ENCODE assay signal across 9 mouse cellular contexts in the genomic region with DNA sequence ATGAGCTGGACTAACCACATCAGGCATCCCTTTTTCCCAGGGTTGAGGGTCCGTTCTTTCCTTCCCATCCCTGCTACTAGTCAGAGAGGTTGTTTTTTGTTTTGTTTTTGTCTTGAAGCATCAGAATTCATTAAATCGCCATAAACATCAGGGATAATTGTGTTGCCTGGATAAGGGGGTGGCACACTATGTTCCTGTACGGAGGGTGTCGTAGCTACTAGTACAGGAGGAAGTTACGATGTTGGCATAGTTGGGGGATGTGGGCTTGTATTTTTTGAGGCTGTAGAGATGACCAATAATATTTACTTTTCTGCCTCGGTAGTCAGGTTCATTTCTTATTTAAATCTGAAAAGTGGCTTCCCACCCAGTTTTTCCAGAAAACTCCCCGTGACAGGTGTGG. TPM values are rescaled to one million over a fixed set of nuclear protein-coding genes. Genes with fewer than 3 reads are reported as not detected.
DNase-seq lines count a peak whose midpoint lies in the region; ATAC-seq and TF ChIP-seq lines count a peak whose summit lies in the region.
"Had no signal": no experiment of that assay in that cellular context is flagged by ENCODE, and none has a peak within 500 bp of the region (broad histone marks: within the 10 kb centered on the region; RNA-seq: fewer than 3 reads in every experiment).

No protein-coding gene starts in this region.

- ATAC-seq in heart, embryonic 16.5 days (replicated peaks; ENCODE audit: extremely low read depth, insufficient read depth, low FRiP score) = no peak
- ATAC-seq in liver, embryonic 16.5 days (ENCODE audit: low read depth) = no peak
- no peak for ATAC-seq in monocyte, adult 5-6 weeks (replicated peaks; ENCODE audit: insufficient number of reproducible peaks, low FRiP score, low TSS enrichment, poor library complexity, severe bottlenecking)

- H3K27ac ChIP-seq in CH12.LX (ENCODE audit: insufficient read depth, low read depth) = no peak overlapping the region
- H3K27ac ChIP-seq in heart, embryonic 16.5 days (ENCODE audit: low read length) = peak overlapping the region; percentile 55; the same call in 1 of the 2 replicates
- no peak overlapping the region for H3K27ac ChIP-seq in liver, embryonic 16.5 days (ENCODE audit: low read length)

- dilution Hi-C loops in CH12.LX (cut with MboI; ENCODE audit: extremely low pct_ligation_motif_present, extremely low pct_unique_long_range_greater_than_20kb, low sequenced_read_pairs) = no loop called here

- peak overlapping the region; percentile 74 for H3K4me2 ChIP-seq in CH12.LX (ENCODE audit: insufficient read depth, low read depth, poor library complexity, severe bottlenecking)
- peak overlapping the region; percentile 88 for H3K4me2 ChIP-seq in heart, embryonic 16.5 days (ENCODE audit: low read depth, low read length)
- peak overlapping the region; percentile 66 for H3K4me2 ChIP-seq in liver, embryonic 16.5 days (ENCODE audit: low read depth, low read length)

- peak overlapping the region; percentile 50 for H3K9ac ChIP-seq in CH12.LX (ENCODE audit: insufficient read depth, low read depth)
- peak overlapping the region; percentile 80 for H3K9ac ChIP-seq in heart, embryonic 16.5 days (ENCODE audit: low read length)
- peak overlapping the region; percentile 56 for H3K9ac ChIP-seq in liver, embryonic 16.5 days (ENCODE audit: low read depth, low read length)

- DNase-seq in 416B (ENCODE audit: low read depth) = peak; percentile 45
- DNase-seq in CH12.LX (ENCODE audit: extremely low read depth) = no peak
- DNase-seq in splenic B cell, adult 2 months (ENCODE audit: low read depth, low spot score) = peak; percentile 27
- no peak for DNase-seq in layer of hippocampus, postnatal 25 days (ENCODE audit: extremely low spot score in 1 of 2, low spot score in 1 of 2)
- DNase-seq in layer of hippocampus, postnatal 36 days = no peak

- TF ChIP-seq CTCF in CH12.LX (conservative IDR thresholded peaks at IDR 0.05 in 1 of 2, IDR thresholded peaks at IDR 0.05 in 1 of 2; ENCODE audit: low read depth in 2 of 2, low read length in 2 of 2) = no peak

- peak overlapping the region; percentile 59 to 84 (median 83) for H3K4me3 ChIP-seq in CH12.LX (replicated peaks in 1 of 3; ENCODE audit: low read depth in 2 of 3, low read length in 2 of 3, poor library complexity in 1 of 3)
- peak overlapping the region; percentile 70 for H3K4me3 ChIP-seq in heart, embryonic 16.5 days (ENCODE audit: low read length)
- H3K4me3 ChIP-seq in liver, embryonic 16.5 days (ENCODE audit: low read depth, low read length) = peak overlapping the region; percentile 60

- H3K36me3 ChIP-seq in CH12.LX (replicated peaks in 1 of 2; ENCODE audit: control insufficient read depth in 1 of 2, insufficient read depth in 1 of 2, low read length in 1 of 2) = no peaks in the 10 kb centered on the region
- no peaks in the 10 kb centered on the region for H3K36me3 ChIP-seq in heart, embryonic 16.5 days (ENCODE audit: control insufficient read depth, insufficient read depth)
- H3K36me3 ChIP-seq in liver, embryonic 16.5 days (ENCODE audit: control insufficient read depth, insufficient read depth) = no peaks in the 10 kb centered on the region
- 0 out of 2 replicates have a peak, but pooled peaks cover 1% of the 10 kb centered on the region for H3K36me3 ChIP-seq in splenic B cell, adult 2 months (ENCODE audit: control insufficient read depth, insufficient read depth, low read length, poor library complexity, severe bottlenecking)

- peaks cover 3% of the 10 kb centered on the region for H3K27me3 ChIP-seq in CH12.LX (replicated peaks)
- no peaks in the 10 kb centered on the region for H3K27me3 ChIP-seq in heart, embryonic 16.5 days (ENCODE audit: control insufficient read depth, insufficient read depth, low read length)
- H3K27me3 ChIP-seq in liver, embryonic 16.5 days (ENCODE audit: control insufficient read depth, insufficient read depth, low read depth, low read length) = peaks cover 37% of the 10 kb centered on the region
- no peaks in the 10 kb centered on the region for H3K27me3 ChIP-seq in splenic B cell, adult 2 months (ENCODE audit: control insufficient read depth, insufficient read depth, low read length, poor library complexity, severe bottlenecking)

- WGBS in heart, embryonic 16.5 days = 2% methylated on average over 7 of the region's 7 CpGs
- WGBS in liver, embryonic 16.5 days (ENCODE audit: insufficient replicate concordance) = 2% methylated on average over 7 of the region's 7 CpGs

- TF ChIP-seq POLR2A in CH12.LX (IDR thresholded peaks at IDR 0.05; ENCODE audit: low read depth, low read length) = no peak

- no peaks in the 10 kb centered on the region for H3K9me3 ChIP-seq in CH12.LX (replicated peaks; ENCODE audit: low read length)
- H3K9me3 ChIP-seq in heart, embryonic 16.5 days (replicated peaks; ENCODE audit: control insufficient read depth, low read length) = no peaks in the 10 kb centered on the region
- no peaks in the 10 kb centered on the region for H3K9me3 ChIP-seq in liver, embryonic 16.5 days (replicated peaks; ENCODE audit: control insufficient read depth, low read length)

- TF ChIP-seq EP300 in CH12.LX (IDR thresholded peaks at IDR 0.05; ENCODE audit: low read length) = no peak

- no peak for TF ChIP-seq RAD21 in CH12.LX (IDR thresholded peaks at IDR 0.05; ENCODE audit: low read depth, low read length)

- in situ Hi-C loops in CH12.LX (cut with MboI; ENCODE audit: low pct_ligation_motif_present, low pct_unique_long_range_greater_than_20kb, low sequenced_read_pairs) = no loop called here

- 0 out of 2 replicates have a peak, but pooled peaks cover 3% of the 10 kb centered on the region for H3K79me2 ChIP-seq in CH12.LX (replicated peaks; ENCODE audit: control insufficient read depth, extremely low read depth, insufficient read depth, poor library complexity, severe bottlenecking)

- H3K4me1 ChIP-seq in CH12.LX (ENCODE audit: control insufficient read depth in 1 of 2, insufficient read depth in 2 of 2) = peaks cover 5 to 29% of the 10 kb centered on the region in 2 experiments
- peaks cover 22% of the 10 kb centered on the region for H3K4me1 ChIP-seq in heart, embryonic 16.5 days (ENCODE audit: control insufficient read depth, insufficient read depth, low read length)
- H3K4me1 ChIP-seq in liver, embryonic 16.5 days (ENCODE audit: control insufficient read depth, low read depth, low read length) = peaks cover 11% of the 10 kb centered on the region

TF ChIP-seq in CH12.LX, 34 proteins besides CTCF, POLR2A, EP300 and RAD21:
- TF ChIP-seq ELF1 (IDR thresholded peaks at IDR 0.05; ENCODE audit: low read depth, low read length) (no peak), PAX5 (IDR thresholded peaks at IDR 0.05; ENCODE audit: low read length) (no peak), MAFK (IDR thresholded peaks at IDR 0.05; ENCODE audit: insufficient replicate concordance, low read length) (no peak), SMC3 (IDR thresholded peaks at IDR 0.05; ENCODE audit: low read depth, low read length) (no peak), MYC (IDR thresholded peaks at IDR 0.05; ENCODE audit: low read depth, low read length) (no peak)

RNA-seq across cellular contexts. Expression of gene Dgka, which starts 1.4 kb away (rescaled TPM):
- total RNA-seq in CH12.LX (2012; rRNA removed) (5.9 and 6.6 TPM in 2 replicates), CH12.LX (2014; rRNA removed) (3.4 TPM in 2 replicates)
- polyA plus RNA-seq in CH12.LX (2012; ENCODE audit: insufficient read length, low read depth) = 9.0 and 9.5 TPM in 2 replicates
- 9.5 and 12.3 TPM in 2 replicates for polyA plus RNA-seq in heart, embryonic 16.5 days (2015; fragmentation: Nextera tagmentation; extraction: Ambion mirVana)
- 2.6 and 3.0 TPM in 2 replicates for polyA plus RNA-seq in liver, embryonic 16.5 days (2015; fragmentation: Nextera tagmentation; extraction: Ambion mirVana)
- 1 to 10 TPM; 9.3 to 9.8 TPM for total RNA-seq in layer of hippocampus, postnatal 25 days (2021)
- 68.7 to 107 TPM (median 86.0 TPM) in 3 replicates for total RNA-seq in monocyte, adult 5-6 weeks (2017)
- 10 to 100 TPM in 1 of 2 experiments, 1 to 10 TPM in 1; 9.3 to 11.1 TPM for total RNA-seq in layer of hippocampus, postnatal 36 days (2021)

RNA-seq across cellular contexts. Expression of gene Pym1, which starts 4.5 kb away (rescaled TPM):
- total RNA-seq in CH12.LX (2012; rRNA removed) = 52.8 and 63.1 TPM in 2 replicates
- total RNA-seq in CH12.LX (2014; rRNA removed) = 84.9 and 87.8 TPM in 2 replicates
- polyA plus RNA-seq in CH12.LX (2012; ENCODE audit: insufficient read length, low read depth) = 75.6 and 86.6 TPM in 2 replicates
- 18.5 and 20.3 TPM in 2 replicates for polyA plus RNA-seq in heart, embryonic 16.5 days (2015; fragmentation: Nextera tagmentation; extraction: Ambion mirVana)
- 11.9 and 13.5 TPM in 2 replicates for polyA plus RNA-seq in liver, embryonic 16.5 days (2015; fragmentation: Nextera tagmentation; extraction: Ambion mirVana)
- total RNA-seq in layer of hippocampus, postnatal 25 days (2021) = 10 to 100 TPM; 25.1 to 26.3 TPM
- 30.7 to 38.7 TPM (median 34.9 TPM) in 3 replicates for total RNA-seq in monocyte, adult 5-6 weeks (2017)
- 10 to 100 TPM; 26.0 to 28.2 TPM for total RNA-seq in layer of hippocampus, postnatal 36 days (2021)

RNA-seq across cellular contexts. Expression of gene Cdk2, which starts 38.4 kb away (rescaled TPM):
- total RNA-seq in CH12.LX (2012; rRNA removed) (38.9 and 47.1 TPM in 2 replicates), CH12.LX (2014; rRNA removed) (79.3 and 86.9 TPM in 2 replicates)
- polyA plus RNA-seq in CH12.LX (2012; ENCODE audit: insufficient read length, low read depth) = 75.3 and 89.2 TPM in 2 replicates
- 90.7 and 93.6 TPM in 2 replicates for polyA plus RNA-seq in heart, embryonic 16.5 days (2015; fragmentation: Nextera tagmentation; extraction: Ambion mirVana)
- 50.8 and 53.8 TPM in 2 replicates for polyA plus RNA-seq in liver, embryonic 16.5 days (2015; fragmentation: Nextera tagmentation; extraction: Ambion mirVana)
- 1 to 10 TPM; 2.7 to 4.0 TPM for total RNA-seq in layer of hippocampus, postnatal 25 days (2021)
- 14.5 to 21.4 TPM (median 19.5 TPM) in 3 replicates for total RNA-seq in monocyte, adult 5-6 weeks (2017)
- 1 to 10 TPM; 2.0 to 2.4 TPM for total RNA-seq in layer of hippocampus, postnatal 36 days (2021)

RNA-seq across cellular contexts. Expression of gene Pmel, which starts 39.2 kb away (rescaled TPM):
- total RNA-seq in CH12.LX (2012; rRNA removed) (7.1 and 7.6 TPM in 2 replicates), CH12.LX (2014; rRNA removed) (5.3 and 5.5 TPM in 2 replicates)
- 8.8 and 9.4 TPM in 2 replicates for polyA plus RNA-seq in CH12.LX (2012; ENCODE audit: insufficient read length, low read depth)
- 1.7 and 2.8 TPM in 2 replicates for polyA plus RNA-seq in heart, embryonic 16.5 days (2015; fragmentation: Nextera tagmentation; extraction: Ambion mirVana)
- polyA plus RNA-seq in liver, embryonic 16.5 days (2015; fragmentation: Nextera tagmentation; extraction: Ambion mirVana) = 0.43 and 0.59 TPM in 2 replicates
- total RNA-seq in layer of hippocampus, postnatal 25 days (2021) = under 1 TPM; 0.49 to 0.62 TPM
- total RNA-seq in monocyte, adult 5-6 weeks (2017) = not detected in 3 replicates
- under 1 TPM; 0.25 to 0.35 TPM for total RNA-seq in layer of hippocampus, postnatal 36 days (2021)
- total RNA-seq: common myeloid progenitor, adult 5-6 weeks had no signal

RNA-seq across cellular contexts. Expression of gene Rab5b, which starts 47.2 kb away (rescaled TPM):
- total RNA-seq in CH12.LX (2012; rRNA removed) = 22.0 and 27.4 TPM in 2 replicates
- total RNA-seq in CH12.LX (2014; rRNA removed) = 28.9 and 34.4 TPM in 2 replicates
- 20.4 and 20.6 TPM in 2 replicates for polyA plus RNA-seq in CH12.LX (2012; ENCODE audit: insufficient read length, low read depth)
- polyA plus RNA-seq in heart, embryonic 16.5 days (2015; fragmentation: Nextera tagmentation; extraction: Ambion mirVana) = 69.8 and 73.5 TPM in 2 replicates
- polyA plus RNA-seq in liver, embryonic 16.5 days (2015; fragmentation: Nextera tagmentation; extraction: Ambion mirVana) = 36.6 and 38.6 TPM in 2 replicates
- total RNA-seq in layer of hippocampus, postnatal 25 days (2021) = 100 to 1,000 TPM; 130 to 136 TPM
- 64.1 to 81.0 TPM (median 72.7 TPM) in 3 replicates for total RNA-seq in monocyte, adult 5-6 weeks (2017)
- total RNA-seq in layer of hippocampus, postnatal 36 days (2021) = 100 to 1,000 TPM; 131 to 134 TPM

Comparison
In these comparisons a context has a peak if more than half of its experiments do, and no peak if none do; other contexts are left out.
1. DNase-seq: peak in 416B (single experiment) and splenic B cell, adult 2 months (single experiment); none in CH12.LX (single experiment), layer of hippocampus, postnatal 25 days (0 of 2) and layer of hippocampus, postnatal 36 days (0 of 2).
2. Peak in every context shown above with its lines, with median percentiles within 50 percentile points of each other: H3K4me2 ChIP-seq, H3K4me3 ChIP-seq and H3K9ac ChIP-seq.